Mouse (Mus musculus) olfactory bulb, adult 2 months (tissue): ENCODE data around the gene Kcnd1. TPM values are rescaled to one million over a fixed set of nuclear protein-coding genes. Genes with fewer than 3 reads are reported as not detected.
A peak's percentile ranks its signal among the peaks of the same experiment; 100 is the strongest.

ENCODE experiments used
- H3K27ac ChIP-seq: fragments of 200-500 bp; 2 replicates; pipeline ENCODE4 v1.5.1; 2012; ENCODE audit warnings: low read depth, low read length; ENCODE audit not compliant: insufficient read depth
- H3K4me1 ChIP-seq: fragments of 200-500 bp; 2 replicates; pipeline ENCODE4 v1.6.1; 2012; ENCODE audit warnings: low read length; ENCODE audit not compliant: control insufficient read depth, insufficient read depth
- H3K4me3 ChIP-seq: fragments of 200-500 bp; 2 replicates; pipeline ENCODE4 v1.5.1; 2012; ENCODE audit warnings: mild to moderate bottlenecking, low read depth, low read length, moderate library complexity; ENCODE audit not compliant: insufficient read depth
- CTCF ChIP-seq: fragments of 200-500 bp; IDR thresholded peaks from 2 replicates; pipeline ENCODE4 v1.5.1; 2012; ENCODE audit warnings: low read depth, mild to moderate bottlenecking, low read length, moderate library complexity; ENCODE audit not compliant: insufficient read depth
- POLR2A ChIP-seq: fragments of 200-500 bp; IDR thresholded peaks from 2 replicates; pipeline ENCODE4 v1.6.1; 2012; ENCODE audit warnings: mild to moderate bottlenecking, low read depth, low read length, moderate library complexity; ENCODE audit not compliant: insufficient read depth
- WGBS: fragments of 180-500 bp; shearing (Covaris S2); methylation state at CpG from one replicate; pipeline ENCODE4 v1.1.7; 2018; 5-methylcytosine and 5-hydroxymethylcytosine counted together
- polyA plus RNA-seq: library from polyadenylated mRNA; stranded (reverse); fragments of >200 nt; gene quantifications from 2 replicates; pipeline ENCODE4 v1.2.4, GENCODE M21; 2012; ENCODE audit warnings: low replicate concordance; ENCODE audit not compliant: missing spikeins, insufficient read depth, insufficient read length

Kcnd1 gene
- not detected in 2 replicates for polyA plus RNA-seq

DNA sequence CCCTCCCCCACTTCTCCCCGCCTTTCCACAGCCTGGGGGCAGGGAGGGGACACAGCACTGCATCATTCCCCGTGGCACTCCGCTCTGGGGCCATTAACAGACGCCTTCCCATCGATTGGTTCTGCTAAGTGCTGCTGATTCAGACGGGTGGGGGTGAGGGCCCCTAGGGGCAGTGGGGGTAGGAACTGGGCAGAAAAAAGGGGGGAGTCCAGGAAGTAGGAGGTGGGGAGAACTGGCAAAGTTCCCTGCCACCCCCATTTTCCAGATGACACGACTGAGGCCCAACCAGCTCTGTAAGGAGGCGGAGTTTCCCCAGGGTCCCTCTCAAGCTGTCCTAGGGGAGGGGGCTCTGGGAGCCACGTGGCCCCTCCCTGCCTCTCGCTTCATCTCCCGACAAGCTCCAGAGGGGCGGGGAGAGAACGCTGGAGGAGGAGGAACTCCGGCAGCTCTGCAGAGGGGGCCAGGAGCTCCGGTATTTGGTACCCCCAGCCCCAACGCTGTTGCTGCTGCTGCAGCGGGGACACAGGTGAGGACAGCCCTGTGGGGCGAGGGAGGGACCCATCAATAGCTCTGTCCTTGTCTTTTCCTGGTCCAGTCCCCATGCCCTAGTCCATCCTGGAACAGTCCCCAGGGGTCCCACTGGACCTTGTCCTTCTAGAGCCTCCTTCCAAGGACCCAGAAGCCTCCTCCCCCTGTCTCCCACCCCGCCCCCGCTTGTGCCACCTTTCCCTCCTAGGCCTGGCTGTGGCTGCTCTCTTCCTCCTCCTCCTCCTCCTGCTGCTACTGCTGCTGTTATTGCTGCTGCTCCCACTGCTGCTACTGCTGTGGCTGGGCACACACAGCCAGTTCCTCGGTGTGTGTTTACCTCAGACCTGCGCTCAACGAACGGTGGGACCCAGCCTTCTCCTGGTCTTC, at the start of gene Kcnd1:
Gene Kcnd1 (plus strand): TSS at position 425 of the 915 bp plus-strand sequence.
- Histone ChIP-seq H3K4me3 (peak within 1 kb of the TSS; percentile 62), H3K4me1 (peaks cover 8% of the 10 kb centered on the region; the same call in 1 of the 2 replicates), H3K27ac (no peak within 1 kb of the TSS)
- 14% methylated on average over 24 of the region's 24 CpGs for WGBS
- TF ChIP-seq POLR2A: 0 out of 2 replicates have a peak, but pooled peaks have one; percentile 12
- TF ChIP-seq CTCF: no peak

DNA sequence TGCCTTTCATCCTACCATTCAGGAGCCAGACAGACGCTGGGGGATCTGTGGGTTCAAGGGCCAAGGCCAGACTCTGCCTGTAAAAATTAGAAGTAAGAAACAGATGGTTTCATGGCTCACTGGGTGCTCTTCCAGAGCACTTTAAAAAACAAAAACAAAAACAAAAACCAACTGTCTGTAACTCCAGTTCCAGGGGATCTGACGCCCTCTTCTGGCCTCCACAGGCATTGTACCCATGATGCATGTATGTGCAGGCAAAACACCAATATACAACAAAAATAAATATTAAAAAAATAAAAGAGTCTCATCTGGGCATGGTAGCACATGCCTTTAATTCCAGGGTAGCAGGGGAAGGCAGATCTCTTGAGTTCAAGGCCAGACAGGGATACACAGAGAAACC, 49.3 kb upstream of the Kcnd1 start:
- H3K4me1 ChIP-seq: no peaks in the 10 kb centered on the region
- no peak overlapping the region for H3K27ac ChIP-seq
- no peak overlapping the region for H3K4me3 ChIP-seq
- 47% methylated on average over 2 of the region's 2 CpGs for WGBS
- no peak for TF ChIP-seq CTCF
- TF ChIP-seq POLR2A: no peak

DNA sequence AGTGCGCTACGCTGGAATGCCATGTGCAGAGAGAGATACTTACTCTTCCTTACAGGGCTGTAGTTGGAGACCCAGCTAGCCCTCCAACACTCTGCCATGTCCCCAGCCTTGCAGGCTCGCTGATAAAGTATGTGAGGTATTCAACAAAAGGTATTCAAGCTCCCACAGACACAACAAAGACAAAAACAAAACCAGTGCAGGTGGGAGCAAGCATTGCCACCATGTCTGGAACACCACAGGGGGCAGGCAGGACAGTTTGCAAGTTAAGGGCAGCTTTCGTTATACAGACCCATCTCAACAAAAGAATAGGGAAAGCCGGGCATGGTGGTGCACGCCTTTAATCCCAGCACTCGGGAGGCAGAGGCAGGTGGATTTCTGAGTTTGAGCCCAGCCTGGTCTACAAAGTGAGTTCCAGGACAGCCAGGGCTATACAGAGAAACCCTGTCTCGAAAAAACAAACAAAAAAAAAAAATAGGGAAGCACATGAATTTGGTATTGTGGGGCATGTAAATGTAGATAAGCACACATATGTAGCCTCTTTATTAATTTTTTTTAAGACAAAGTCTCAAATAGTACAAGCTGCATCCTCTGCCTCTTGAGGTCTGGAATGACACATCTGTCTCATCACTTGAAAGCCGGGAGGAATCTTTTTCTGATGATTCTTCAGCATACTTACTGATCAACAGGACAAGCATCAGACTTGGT, 46.4 kb upstream of the Kcnd1 start:
- TF ChIP-seq CTCF: no peak
- TF ChIP-seq POLR2A: no peak
- Histone ChIP-seq H3K27ac (no peak overlapping the region), H3K4me3 (no peak overlapping the region), H3K4me1 (no peaks in the 10 kb centered on the region)
- 75% methylated on average over 9 of the region's 9 CpGs for WGBS

DNA sequence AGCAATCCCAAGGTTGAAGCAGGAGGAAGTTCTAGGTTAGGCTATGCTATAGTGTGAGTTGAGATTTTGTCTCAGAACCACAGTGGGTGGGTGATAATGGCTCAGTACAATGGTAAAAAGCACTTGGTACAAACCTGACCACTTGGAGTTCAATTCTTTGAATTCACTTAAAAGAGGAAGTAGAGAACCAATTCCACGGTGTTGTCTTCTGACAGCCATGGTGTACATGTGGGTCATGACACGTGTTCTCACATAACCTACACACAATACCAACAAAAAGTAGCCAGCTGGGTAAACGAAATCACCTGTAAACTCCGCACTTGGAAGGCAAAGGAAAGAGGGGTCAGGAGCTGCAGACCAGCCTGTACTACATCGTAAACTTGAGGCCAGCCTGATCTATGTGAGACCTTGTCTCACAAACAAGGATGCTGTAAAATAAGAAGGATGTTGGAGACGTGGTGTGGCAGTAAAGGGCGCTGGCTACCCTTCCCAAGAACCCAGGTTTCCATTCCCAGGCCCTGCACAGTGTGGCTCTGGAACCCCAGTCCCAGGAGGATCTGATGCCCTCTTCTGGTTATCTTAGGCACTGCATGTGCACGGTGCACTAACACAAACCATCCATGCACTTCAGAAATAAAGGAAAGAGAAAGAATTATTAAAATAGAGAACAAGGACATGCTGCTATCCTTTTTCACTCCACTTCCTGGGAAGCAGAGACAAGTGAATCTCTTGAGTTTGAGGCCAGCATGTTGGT, 45.6 kb upstream of the Kcnd1 start:
- Histone ChIP-seq H3K4me1 (no peaks in the 10 kb centered on the region), H3K27ac (no peak overlapping the region), H3K4me3 (no peak overlapping the region)
- TF ChIP-seq POLR2A (no peak), CTCF (no peak)
- WGBS: 42% methylated on average over 8 of the region's 8 CpGs

DNA sequence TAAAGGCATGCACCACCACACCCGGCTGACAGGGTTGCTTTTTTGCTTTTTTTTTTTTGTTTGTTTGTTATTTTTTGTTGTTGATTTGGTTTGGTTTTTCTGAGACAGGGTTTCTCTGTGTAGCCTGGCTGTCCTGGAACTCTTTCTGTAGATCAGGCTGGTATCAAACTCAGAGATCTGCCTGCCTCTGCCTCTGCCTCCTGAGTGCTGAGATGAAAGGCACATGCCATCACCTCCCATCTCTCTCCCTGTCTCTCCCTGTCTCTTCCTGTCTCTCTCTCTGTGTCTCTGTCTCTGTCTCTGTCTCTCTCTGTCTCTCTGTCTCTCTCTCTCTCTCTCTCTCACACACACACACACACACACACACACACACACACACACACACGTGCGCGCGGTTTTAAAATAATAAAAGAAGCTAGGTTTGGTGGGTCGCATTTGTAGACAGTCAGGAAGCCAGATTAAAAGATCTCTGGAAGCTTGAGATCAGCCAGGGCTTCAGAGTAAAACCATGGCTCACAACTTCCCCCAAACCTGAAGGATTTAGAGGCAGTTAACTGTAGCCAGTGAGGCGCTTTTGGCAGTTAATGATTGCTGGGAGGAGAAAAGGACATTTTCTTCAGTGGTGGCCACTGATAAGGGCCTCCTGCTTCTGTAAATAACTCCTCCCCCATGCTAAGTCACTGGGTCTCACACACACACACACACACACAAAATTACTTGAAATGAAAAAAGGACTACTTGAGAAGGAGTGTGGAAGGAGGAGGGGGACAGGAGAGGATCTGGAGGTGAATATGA, 43.4 kb upstream of the Kcnd1 start:
- TF ChIP-seq POLR2A (no peak), CTCF (no peak)
- 79% methylated on average over 7 of the region's 7 CpGs for WGBS
- H3K4me3 ChIP-seq: no peak overlapping the region
- H3K27ac ChIP-seq: no peak overlapping the region
- no peaks in the 10 kb centered on the region for H3K4me1 ChIP-seq

DNA sequence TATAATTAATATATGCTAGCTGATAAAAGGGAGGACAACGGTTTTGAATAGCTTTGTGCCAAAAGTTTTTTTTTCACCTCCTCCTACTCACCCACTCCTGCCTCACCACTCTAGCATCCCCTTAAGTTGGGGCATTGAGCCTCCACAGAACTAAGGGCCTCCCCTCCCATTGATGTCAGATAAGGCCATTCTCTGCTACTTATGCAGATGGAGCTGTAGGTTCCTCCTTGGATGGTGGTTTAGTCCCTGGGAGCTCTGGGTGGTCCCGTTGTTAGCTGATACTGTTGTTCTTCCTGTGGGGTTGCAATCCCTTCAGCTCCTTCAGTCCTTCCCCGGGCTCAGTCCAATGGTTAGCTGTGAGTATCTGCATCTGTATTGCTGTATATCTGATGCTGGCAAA, 42.8 kb upstream of the Kcnd1 start:
- 15% methylated on average over 3 of the region's 3 CpGs for WGBS
- no peak overlapping the region for H3K4me3 ChIP-seq
- no peak for TF ChIP-seq POLR2A
- no peak for TF ChIP-seq CTCF

DNA sequence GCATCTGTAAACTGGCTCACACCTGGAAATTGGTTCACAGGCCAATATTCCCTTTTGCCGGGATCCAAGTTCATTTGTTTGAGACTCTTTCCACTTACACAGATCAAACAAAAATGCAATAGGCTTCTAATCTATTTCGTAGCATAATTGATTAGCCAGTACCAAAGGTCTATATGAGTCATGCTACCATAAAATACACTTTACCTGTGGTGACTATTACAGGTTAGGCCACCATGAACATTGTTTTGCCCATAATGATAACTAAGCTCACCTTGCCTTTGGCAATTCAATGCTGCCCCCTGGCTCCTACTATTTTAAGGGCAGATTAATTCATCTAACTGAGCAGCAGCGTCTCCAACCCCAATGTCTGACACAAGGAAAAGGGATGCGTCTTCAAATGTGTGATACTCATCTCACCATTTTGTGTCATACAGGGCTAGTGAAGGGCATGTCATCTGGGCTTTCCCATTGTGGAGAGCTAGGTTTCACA, 39.4 kb upstream of the Kcnd1 start:
- TF ChIP-seq POLR2A: no peak
- no peak for TF ChIP-seq CTCF
- no peak overlapping the region for H3K27ac ChIP-seq
- 75% methylated on average over 4 of the region's 4 CpGs for WGBS
- no peaks in the 10 kb centered on the region for H3K4me1 ChIP-seq
- H3K4me3 ChIP-seq: no peak overlapping the region

More for the DNA sequence above, 42.8 kb upstream of the Kcnd1 start:
- no peak overlapping the region for H3K27ac ChIP-seq
- H3K4me1 ChIP-seq: no peaks in the 10 kb centered on the region
